Mouse (Mus musculus) retina, postnatal 7 days (tissue): ENCODE measurements around the gene Irf3.

Experiments used
- DNase-seq: peaks from one replicate; pipeline ENCODE4 v3.0.0-alpha.2; 2012; ENCODE audit warnings: low read depth, low spot score

The Irf3 gene

GRCm38 (mm10) chr7:44997231-44997939 lies at the start of gene Irf3:
Irf3 (plus strand) TSS chr7:44997648.
- peak; percentile 93 for DNase-seq

- DNase-seq: no peak
Observed at GRCm38 (mm10) chr7:44949922-44950321, 47.5 kb upstream of the Irf3 start.

- DNase-seq: no peak
Observed at GRCm38 (mm10) chr7:44951960-44952359, 45.5 kb upstream of the Irf3 start.

GRCm38 (mm10) chr7:44952611-44953306 lies 44.7 kb upstream of the Irf3 start:
- DNase-seq: peak; percentile 64

- no peak for DNase-seq
Observed at GRCm38 (mm10) chr7:44953561-44953960, 43.9 kb upstream of the Irf3 start.

GRCm38 (mm10) chr7:44954091-44954885 lies 43.2 kb upstream of the Irf3 start:
- no peak for DNase-seq

GRCm38 (mm10) chr7:44955628-44956027 lies 41.8 kb upstream of the Irf3 start:
- no peak for DNase-seq

GRCm38 (mm10) chr7:44956266-44956665 lies 41.2 kb upstream of the Irf3 start:
- DNase-seq: no peak

- DNase-seq: no peak
Observed at GRCm38 (mm10) chr7:44957183-44957835, 40.1 kb upstream of the Irf3 start.

GRCm38 (mm10) chr7:44958208-44958607 lies 39.2 kb upstream of the Irf3 start:
- DNase-seq: no peak

GRCm38 (mm10) chr7:44959281-44959680 lies 38.2 kb upstream of the Irf3 start:
- no peak for DNase-seq

GRCm38 (mm10) chr7:44959874-44960511 lies 37.5 kb upstream of the Irf3 start:
- DNase-seq: no peak

GRCm38 (mm10) chr7:44960512-44960910 lies 36.9 kb upstream of the Irf3 start:
- DNase-seq: no peak

GRCm38 (mm10) chr7:44962337-44962736 lies 35.1 kb upstream of the Irf3 start:
- no peak for DNase-seq

- no peak for DNase-seq
Observed at GRCm38 (mm10) chr7:44962831-44963230, 34.6 kb upstream of the Irf3 start.

- DNase-seq: no peak
Observed at GRCm38 (mm10) chr7:44964990-44965389, 32.5 kb upstream of the Irf3 start.

GRCm38 (mm10) chr7:44965975-44966374 lies 31.5 kb upstream of the Irf3 start:
- DNase-seq: no peak

GRCm38 (mm10) chr7:44966638-44967037 lies 30.8 kb upstream of the Irf3 start:
- DNase-seq: no peak

GRCm38 (mm10) chr7:44970231-44970691 lies 27.2 kb upstream of the Irf3 start:
- DNase-seq: peak; percentile 67

- DNase-seq: no peak
Observed at GRCm38 (mm10) chr7:44971142-44971541, 26.3 kb upstream of the Irf3 start.

GRCm38 (mm10) chr7:44973415-44974130 lies 23.9 kb upstream of the Irf3 start:
- DNase-seq: no peak
